Mouse (Mus musculus) kidney, postnatal 0 days (tissue): ENCODE measurements at regions not wholly inside any gene's neighbourhood (a gene's known extent, or its start where the extent isn't known, plus 50 kb on each side); places are given as distances from the start of the nearest gene placed in this dataset.

Experiments
- ATAC-seq: fragments of 200-750 bp; cut with Nextera tagmentation; replicated peaks from 2 replicates; pipeline ENCODE4 v1.8.0; 2017; ENCODE audit warnings: low read depth, moderate number of reproducible peaks, moderate TSS enrichment, moderate library complexity; ENCODE audit not compliant: low FRiP score
- DNase-seq: peaks from one replicate; pipeline ENCODE4 v3.0.0-alpha.2; 2016; ENCODE audit warnings: low spot score
- H3K27ac ChIP-seq: fragments of 300-500 bp; sonication (generic); 2 replicates; pipeline ENCODE4 v1.5.1; 2014; ENCODE audit warnings: mild to moderate bottlenecking
- H3K27me3 ChIP-seq: fragments of 300-500 bp; sonication (generic); 2 replicates; pipeline ENCODE4 v1.6.1; 2014; ENCODE audit warnings: low read length, mixed read lengths; ENCODE audit not compliant: insufficient read depth
- H3K36me3 ChIP-seq: fragments of 300-500 bp; sonication (generic); 2 replicates; pipeline ENCODE4 v1.6.1; 2014; ENCODE audit warnings: low read length, mixed read lengths; ENCODE audit not compliant: insufficient read depth
- H3K4me1 ChIP-seq: fragments of 300-500 bp; sonication (generic); replicated peaks from 2 replicates; pipeline ENCODE4 v1.6.1; 2014; ENCODE audit warnings: antibody characterized with exemption, low read length, mixed read lengths; ENCODE audit not compliant: insufficient read depth
- H3K4me2 ChIP-seq: fragments of 300-500 bp; sonication (generic); 2 replicates; pipeline ENCODE4 v1.6.1; 2014; ENCODE audit warnings: mild to moderate bottlenecking, low read length, moderate library complexity, mixed read lengths
- H3K4me3 ChIP-seq: fragments of 300-500 bp; sonication (generic); replicated peaks from 2 replicates; pipeline ENCODE4 v1.5.1; 2014; ENCODE audit warnings: low read depth, low read length
- H3K9ac ChIP-seq: fragments of 300-500 bp; sonication (generic); 2 replicates; pipeline ENCODE4 v1.6.1; 2014; ENCODE audit warnings: low read depth, low read length
- H3K9me3 ChIP-seq: fragments of 300-500 bp; sonication (generic); replicated peaks from 2 replicates; pipeline ENCODE4 v1.6.1; 2016; ENCODE audit warnings: low read length, inconsistent platforms, mixed read lengths
- CTCF ChIP-seq: IDR thresholded peaks from 2 replicates; pipeline ENCODE4 v1.5.1; 2016; ENCODE audit warnings: antibody characterized with exemption, low read depth, mild to moderate bottlenecking, moderate library complexity
- WGBS: fragments of 180-500 bp; shearing (Covaris S2); extraction: QIAGEN DNeasy Blood & Tissue Kit; methylation state at CpG from one replicate; pipeline ENCODE4 v1.1.7; 2014; 5-methylcytosine and 5-hydroxymethylcytosine counted together

GRCm38 (mm10) chr7:90057947-90058346, 72.1 kb upstream of the Picalm start:
- ATAC-seq (no peak), DNase-seq (no peak)
- TF ChIP-seq CTCF: no peak
- H3K9me3 ChIP-seq: no peaks in the 10 kb centered on the region
- peaks cover 19% of the 10 kb centered on the region for H3K4me1 ChIP-seq
- H3K27ac ChIP-seq: no peak overlapping the region
- 66% methylated on average over 1 of the region's 1 CpGs for WGBS
- H3K4me3 ChIP-seq: no peak overlapping the region
- no peaks in the 10 kb centered on the region for H3K36me3 ChIP-seq
- no peak overlapping the region for H3K9ac ChIP-seq
- H3K27me3 ChIP-seq: no peaks in the 10 kb centered on the region
- no peak overlapping the region for H3K4me2 ChIP-seq

GRCm38 (mm10) chr7:90058636-90059035, 71.4 kb upstream of the Picalm start:
- no peak for ATAC-seq
- Histone ChIP-seq H3K9ac (no peak overlapping the region), H3K9me3 (no peaks in the 10 kb centered on the region), H3K27me3 (no peaks in the 10 kb centered on the region), H3K4me3 (no peak overlapping the region), H3K36me3 (no peaks in the 10 kb centered on the region), H3K4me2 (no peak overlapping the region), H3K4me1 (peaks cover 19% of the 10 kb centered on the region), H3K27ac (peak overlapping the region; percentile 32; the same call in 1 of the 2 replicates)
- no peak for TF ChIP-seq CTCF
- peak; percentile 46 for DNase-seq
- WGBS: 46% methylated on average over 4 of the region's 4 CpGs

- H3K36me3 ChIP-seq: no peaks in the 10 kb centered on the region
- ATAC-seq (no peak), DNase-seq (no peak)
- no peak overlapping the region for H3K4me3 ChIP-seq
- WGBS: 56% methylated on average over 8 of the region's 8 CpGs
- H3K4me1 ChIP-seq: peaks cover 19% of the 10 kb centered on the region
- no peak overlapping the region for H3K9ac ChIP-seq
- H3K27ac ChIP-seq: peak overlapping the region; percentile 32; the same call in 1 of the 2 replicates
- H3K9me3 ChIP-seq: no peaks in the 10 kb centered on the region
- no peak overlapping the region for H3K4me2 ChIP-seq
- no peaks in the 10 kb centered on the region for H3K27me3 ChIP-seq
- no peak for TF ChIP-seq CTCF
These were observed 70.8 kb upstream of the Picalm start for GRCm38 (mm10) chr7:90059249-90059628.

GRCm38 (mm10) chr7:90059629-90060301, 70.2 kb upstream of the Picalm start:
- 62% methylated on average over 6 of the region's 6 CpGs for WGBS

GRCm38 (mm10) chr7:90060343-90061175, 69.5 kb upstream of the Picalm start:
- no peaks in the 10 kb centered on the region for H3K36me3 ChIP-seq
- H3K4me1 ChIP-seq: peaks cover 14% of the 10 kb centered on the region
- 73% methylated on average over 16 of the region's 16 CpGs for WGBS
- H3K27ac ChIP-seq: peak overlapping the region; percentile 71
- peak; percentile 75 for ATAC-seq
- H3K9me3 ChIP-seq: no peaks in the 10 kb centered on the region
- H3K4me2 ChIP-seq: no peak overlapping the region
- H3K9ac ChIP-seq: no peak overlapping the region
- DNase-seq: peak; percentile 27
- H3K27me3 ChIP-seq: no peaks in the 10 kb centered on the region
- no peak for TF ChIP-seq CTCF
- H3K4me3 ChIP-seq: no peak overlapping the region

More at GRCm38 (mm10) chr7:90059629-90060301, 70.2 kb upstream of the Picalm start:
- TF ChIP-seq CTCF: no peak
- Histone ChIP-seq H3K27me3 (no peaks in the 10 kb centered on the region), H3K4me3 (no peak overlapping the region), H3K9me3 (no peaks in the 10 kb centered on the region), H3K4me2 (no peak overlapping the region), H3K36me3 (no peaks in the 10 kb centered on the region), H3K4me1 (peaks cover 16% of the 10 kb centered on the region), H3K9ac (no peak overlapping the region), H3K27ac (peak overlapping the region; percentile 71)
- ATAC-seq: peak; percentile 50; the same call in 1 of the 2 replicates
- DNase-seq: peak; percentile 36

GRCm38 (mm10) chr7:90061701-90062100, 68.3 kb upstream of the Picalm start:
- Histone ChIP-seq H3K4me3 (no peak overlapping the region), H3K27me3 (no peaks in the 10 kb centered on the region), H3K9me3 (no peaks in the 10 kb centered on the region), H3K36me3 (no peaks in the 10 kb centered on the region), H3K4me2 (0 out of 2 replicates have a peak overlapping the region, but pooled peaks have one; percentile 4), H3K4me1 (peaks cover 14% of the 10 kb centered on the region), H3K9ac (no peak overlapping the region), H3K27ac (peak overlapping the region; percentile 71; the same call in 1 of the 2 replicates)
- WGBS: 44% methylated on average over 7 of the region's 7 CpGs
- TF ChIP-seq CTCF: no peak
- ATAC-seq: no peak
- DNase-seq: peak; percentile 55
